In genomic region chr9:15919373-15920005, GRCm38 (mm10) we compare ENCODE assay signal across 16 mouse cellular contexts. TPM values are rescaled to one million over a fixed set of nuclear protein-coding genes. Genes with fewer than 3 reads are reported as not detected.
A peak's percentile ranks its signal among the peaks of the same experiment; 100 is the strongest.
DNase-seq lines count a peak whose midpoint lies in the region; ATAC-seq lines count a peak whose summit lies in the region.
"Had no signal": no experiment of that assay in that cellular context is flagged by ENCODE, and none has a peak within 500 bp of the region (broad histone marks: within the 10 kb centered on the region; RNA-seq: fewer than 3 reads in every experiment).

No protein-coding gene starts in this region.

- H3K27ac ChIP-seq in midbrain, embryonic 11.5 days (ENCODE audit: low read depth, low read length) = no peak overlapping the region; the same call in 1 of the 2 replicates
- H3K27ac ChIP-seq in midbrain, embryonic 10.5 days (replicated peaks) = no peak overlapping the region
- no peak overlapping the region for H3K27ac ChIP-seq in hindbrain, embryonic 14.5 days
- H3K27ac ChIP-seq: embryonic facial prominence, embryonic 13.5 days had no signal

- ATAC-seq in midbrain, embryonic 11.5 days (ENCODE audit: low FRiP score) = peak; percentile 37; the same call in 1 of the 2 replicates
- no peak for ATAC-seq in hindbrain, embryonic 14.5 days (ENCODE audit: low FRiP score)
- no peak for ATAC-seq in megakaryocyte-erythroid progenitor cell, adult 5-6 weeks (replicated peaks; ENCODE audit: low FRiP score, low TSS enrichment, poor library complexity, severe bottlenecking)

- H3K27me3 ChIP-seq in midbrain, embryonic 11.5 days (ENCODE audit: control insufficient read depth, insufficient read depth, low read length) = no peaks in the 10 kb centered on the region
- H3K27me3 ChIP-seq in midbrain, embryonic 10.5 days (ENCODE audit: low read depth, poor library complexity, severe bottlenecking) = no peaks in the 10 kb centered on the region
- no peaks in the 10 kb centered on the region for H3K27me3 ChIP-seq in hindbrain, embryonic 14.5 days (ENCODE audit: control insufficient read depth, insufficient read depth, low read length)

- H3K4me3 ChIP-seq in midbrain, embryonic 11.5 days (ENCODE audit: low read depth, low read length) = no peak overlapping the region
- no peak overlapping the region for H3K4me3 ChIP-seq in midbrain, embryonic 10.5 days
- H3K4me3 ChIP-seq in hindbrain, embryonic 14.5 days (replicated peaks; ENCODE audit: low read length) = no peak overlapping the region
- H3K4me3 ChIP-seq: embryonic facial prominence, embryonic 13.5 days had no signal

- peaks cover 4% of the 10 kb centered on the region; the same call in 1 of the 2 replicates for H3K36me3 ChIP-seq in midbrain, embryonic 11.5 days (ENCODE audit: control insufficient read depth, insufficient read depth, low read length)
- H3K36me3 ChIP-seq in midbrain, embryonic 10.5 days = peaks cover 40% of the 10 kb centered on the region
- H3K36me3 ChIP-seq in hindbrain, embryonic 14.5 days (replicated peaks; ENCODE audit: control insufficient read depth, insufficient read depth) = peaks cover 24% of the 10 kb centered on the region
- H3K36me3 ChIP-seq: embryonic facial prominence, embryonic 13.5 days had no signal

- no peaks in the 10 kb centered on the region for H3K4me1 ChIP-seq in midbrain, embryonic 11.5 days (ENCODE audit: control insufficient read depth, insufficient read depth, low read length)
- H3K4me1 ChIP-seq in midbrain, embryonic 10.5 days = no peaks in the 10 kb centered on the region
- H3K4me1 ChIP-seq in hindbrain, embryonic 14.5 days (replicated peaks; ENCODE audit: control insufficient read depth, insufficient read depth, low read length) = no peaks in the 10 kb centered on the region
- H3K4me1 ChIP-seq: embryonic facial prominence, embryonic 13.5 days had no signal

- intact Hi-C loops in heart, postnatal 10 days (cut with DNase I) = loop anchor here (5.0 kb wide), 1 partner anchor 583 kb away; the partner anchor contains the start of gene Fat3
- intact Hi-C loops in heart, postnatal 25 days (cut with DNase I) = no loop called here

- no peaks in the 10 kb centered on the region for H3K9me3 ChIP-seq in midbrain, embryonic 11.5 days (ENCODE audit: control insufficient read depth, low read length)
- no peaks in the 10 kb centered on the region for H3K9me3 ChIP-seq in midbrain, embryonic 10.5 days (replicated peaks)
- no peaks in the 10 kb centered on the region for H3K9me3 ChIP-seq in hindbrain, embryonic 14.5 days (ENCODE audit: control insufficient read depth, low read length)
- H3K9me3 ChIP-seq: embryonic facial prominence, embryonic 13.5 days had no signal

- H3K9ac ChIP-seq in midbrain, embryonic 11.5 days (ENCODE audit: low read length) = no peak overlapping the region
- H3K9ac ChIP-seq in hindbrain, embryonic 14.5 days = no peak overlapping the region
- H3K9ac ChIP-seq: embryonic facial prominence, embryonic 13.5 days had no signal

- H3K4me2 ChIP-seq in midbrain, embryonic 11.5 days = no peak overlapping the region
- H3K4me2 ChIP-seq in hindbrain, embryonic 14.5 days (replicated peaks) = no peak overlapping the region
- H3K4me2 ChIP-seq: embryonic facial prominence, embryonic 13.5 days had no signal

- peak; percentile 17 to 22 for DNase-seq in heart, postnatal 10 days
- no peak for DNase-seq in heart, postnatal 25 days (ENCODE audit: low spot score)
- no peak for DNase-seq in midbrain, embryonic 11.5 days (ENCODE audit: low spot score, missing footprints)
- no peak for DNase-seq in midbrain, embryonic 10.5 days (ENCODE audit: low spot score)
- peak; percentile 67 for DNase-seq in hindbrain, embryonic 14.5 days (ENCODE audit: low spot score)
- no peak for DNase-seq in thymus, postnatal 14 days
- DNase-seq: lung, postnatal 14 days; spleen, adult 18-20 months; thymus, postnatal 36 days had no signal

- 72% methylated on average over 5 of the region's 5 CpGs for WGBS in midbrain, embryonic 11.5 days
- WGBS in midbrain, embryonic 10.5 days = 73% methylated on average over 5 of the region's 5 CpGs
- 40% methylated on average over 5 of the region's 5 CpGs for WGBS in hindbrain, embryonic 14.5 days

RNA-seq across cellular contexts. Expression of gene Mtnr1b, which starts 45.1 kb away (rescaled TPM):
- not detected for total RNA-seq in heart, postnatal 10 days (2021)
- total RNA-seq in heart, postnatal 25 days (2021) = not detected
- polyA plus RNA-seq in midbrain, embryonic 11.5 days (2014; fragmentation: Nextera tagmentation; extraction: Ambion mirVana) = not detected in 2 replicates
- not detected in 2 replicates for polyA plus RNA-seq in midbrain, embryonic 10.5 days (2016; fragmentation: Nextera tagmentation; extraction: Ambion mirVana)
- not detected in 2 replicates for polyA plus RNA-seq in hindbrain, embryonic 14.5 days (2014; fragmentation: Nextera tagmentation; extraction: Ambion mirVana)
- not detected in 2 replicates for total RNA-seq in megakaryocyte-erythroid progenitor cell, adult 5-6 weeks (2014; fragmentation: Nextera tagmentation)
- total RNA-seq in megakaryocyte-erythroid progenitor cell, adult 5-6 weeks (2017) = not detected in 2 replicates
- total RNA-seq: adrenal gland, postnatal 4 days; left cerebral cortex, postnatal 14 days had no signal
- polyA plus RNA-seq: embryonic facial prominence, embryonic 13.5 days; gonadal fat pad, adult 2 months; intestine, embryonic 14.5 days; neural tube, embryonic 14.5 days had no signal

Comparison
In these comparisons a context has a peak if more than half of its experiments do, and no peak if none do; other contexts are left out.
1. DNase-seq: peak in heart, postnatal 10 days (2 of 2) and hindbrain, embryonic 14.5 days (single experiment); none in heart, postnatal 25 days (single experiment), midbrain, embryonic 11.5 days (single experiment), midbrain, embryonic 10.5 days (single experiment) and thymus, postnatal 14 days (single experiment).